Mouse (Mus musculus): Measurements from ENCODE around the gene Whamm.

Whamm gene

GRCm38 (mm10) chr7:81564766-81565165, 6.3 kb upstream of the Whamm start:
- no peak for DNase-seq

- peak; percentile 26 for DNase-seq
These were observed 5.5 kb upstream of the Whamm start for GRCm38 (mm10) chr7:81565381-81566055.

GRCm38 (mm10) chr7:81566332-81566731, 4.7 kb upstream of the Whamm start:
- DNase-seq, result no peak

- no peak for DNase-seq
These were observed 4.2 kb upstream of the Whamm start, which contains the start of gene Fsd2 for GRCm38 (mm10) chr7:81566892-81567291. Gene Fsd2 (minus strand): TSS chr7:81566944.

- DNase-seq, result no peak
These were observed 3.7 kb upstream of the Whamm start for GRCm38 (mm10) chr7:81567396-81567795.

- DNase-seq, result no peak
These were observed 1.2 kb upstream of the Whamm start for GRCm38 (mm10) chr7:81569851-81570250.

- DNase-seq, result no peak
These were observed 795 bp upstream of the Whamm start for GRCm38 (mm10) chr7:81570271-81570670.

- no peak for DNase-seq
These were observed 336 bp upstream of the Whamm start for GRCm38 (mm10) chr7:81570752-81571107.

GRCm38 (mm10) chr7:81571941-81572441, 925 bp downstream of the Whamm start:
- no peak for DNase-seq

- DNase-seq, result no peak
These were observed 1.7 kb downstream of the Whamm start for GRCm38 (mm10) chr7:81572610-81573268.

GRCm38 (mm10) chr7:81573397-81573796, 2.3 kb downstream of the Whamm start:
- no peak for DNase-seq

- DNase-seq, result no peak
These were observed 2.8 kb downstream of the Whamm start for GRCm38 (mm10) chr7:81573821-81574220.

- DNase-seq, result no peak
These were observed 4.5 kb downstream of the Whamm start for GRCm38 (mm10) chr7:81575606-81576005.

- no peak for DNase-seq
These were observed 6.8 kb downstream of the Whamm start for GRCm38 (mm10) chr7:81577872-81578271.

- DNase-seq, result no peak
These were observed 7.3 kb downstream of the Whamm start for GRCm38 (mm10) chr7:81578413-81578812.

GRCm38 (mm10) chr7:81579312-81579711, 8.2 kb downstream of the Whamm start:
- no peak for DNase-seq

- no peak for DNase-seq
These were observed 12.4 kb downstream of the Whamm start for GRCm38 (mm10) chr7:81583512-81583911.

GRCm38 (mm10) chr7:81585326-81585725, 14.3 kb downstream of the Whamm start:
- DNase-seq, result no peak

- DNase-seq, result no peak
These were observed 16.2 kb downstream of the Whamm start for GRCm38 (mm10) chr7:81587238-81587637.

- no peak for DNase-seq
These were observed 21.6 kb downstream of the Whamm start for GRCm38 (mm10) chr7:81592686-81593085.

GRCm38 (mm10) chr7:81593387-81593786, 22.3 kb downstream of the Whamm start:
- no peak for DNase-seq

- no peak for DNase-seq
These were observed 24.0 kb downstream of the Whamm start for GRCm38 (mm10) chr7:81595056-81595455.

GRCm38 (mm10) chr7:81596086-81596485, 25.0 kb downstream of the Whamm start:
- DNase-seq, result no peak

GRCm38 (mm10) chr7:81597660-81598059, 26.6 kb downstream of the Whamm start:
- no peak for DNase-seq

Data from embryo, embryonic 11 days (tissue).